Mouse (Mus musculus): Measurements from ENCODE around the gene Lhcgr. TPM values are rescaled to one million over a fixed set of nuclear protein-coding genes. Genes with fewer than 3 reads are reported as not detected.

Lhcgr gene
- polyA plus RNA-seq, 1 experiment from 2014 or later: 1.3 TPM

DNA sequence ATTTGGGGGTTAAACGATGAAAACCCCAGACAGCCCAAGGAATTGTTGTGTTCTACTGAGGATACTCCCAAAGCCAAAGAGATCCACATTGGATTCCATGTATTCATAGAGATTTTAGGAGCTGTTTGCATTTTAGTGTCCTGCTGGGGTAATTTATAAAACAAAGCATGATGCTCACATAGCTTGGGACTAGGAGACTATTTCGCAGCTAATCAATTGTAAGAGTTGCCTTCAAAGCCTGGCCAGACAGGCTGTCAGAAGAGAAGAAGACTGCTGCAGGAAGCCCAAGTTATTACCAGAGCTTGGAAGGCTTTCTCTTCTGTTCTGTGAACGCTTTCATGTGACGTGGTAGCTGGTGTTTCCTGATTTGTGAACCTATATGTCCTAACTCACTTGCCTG lies 5.4 kb downstream of the Lhcgr start:
- Histone ChIP-seq H3K9ac (ENCODE audit: low read depth, low read length) (no peak overlapping the region), H3K4me3 (ENCODE audit: low read length) (no peak overlapping the region), H3K4me1 (ENCODE audit: control insufficient read depth, insufficient read depth, low read length) (no peaks in the 10 kb centered on the region), H3K36me3 (ENCODE audit: control insufficient read depth, insufficient read depth, low read length) (no peaks in the 10 kb centered on the region), H3K9me3 (ENCODE audit: control insufficient read depth, low read length) (no peaks in the 10 kb centered on the region), H3K27ac (ENCODE audit: low read depth, low read length) (no peak overlapping the region), H3K27me3 (ENCODE audit: control insufficient read depth, insufficient read depth, low read length) (peaks cover 4% of the 10 kb centered on the region; the same call in 1 of the 2 replicates), H3K4me2 (replicated peaks; ENCODE audit: low read depth, low read length) (no peak overlapping the region)
- WGBS: 89% methylated on average over 4 of the region's 4 CpGs
- ATAC-seq (ENCODE audit: low FRiP score, low TSS enrichment): no peak

DNA sequence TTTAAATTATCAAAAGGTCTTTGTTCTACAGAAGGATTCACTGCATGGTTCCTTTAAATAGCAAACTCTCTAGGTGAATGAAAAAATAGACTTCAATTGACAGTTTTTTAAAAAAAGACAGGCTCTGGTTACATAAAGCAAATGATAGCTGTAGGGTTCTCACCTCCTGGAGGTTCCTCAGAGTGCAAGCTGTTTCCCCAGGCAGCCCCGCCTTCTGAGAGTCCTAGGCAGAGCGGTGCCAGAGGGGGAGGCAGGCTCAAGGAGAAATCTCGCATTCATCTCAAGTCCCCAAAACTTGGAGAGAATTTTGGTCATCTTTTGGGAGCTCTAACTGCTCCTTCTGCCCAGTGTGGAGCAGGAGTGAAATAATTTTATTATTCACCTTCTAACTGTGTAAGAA lies 12.6 kb downstream of the Lhcgr start:
- WGBS: 31% methylated on average over 3 of the region's 3 CpGs

DNA sequence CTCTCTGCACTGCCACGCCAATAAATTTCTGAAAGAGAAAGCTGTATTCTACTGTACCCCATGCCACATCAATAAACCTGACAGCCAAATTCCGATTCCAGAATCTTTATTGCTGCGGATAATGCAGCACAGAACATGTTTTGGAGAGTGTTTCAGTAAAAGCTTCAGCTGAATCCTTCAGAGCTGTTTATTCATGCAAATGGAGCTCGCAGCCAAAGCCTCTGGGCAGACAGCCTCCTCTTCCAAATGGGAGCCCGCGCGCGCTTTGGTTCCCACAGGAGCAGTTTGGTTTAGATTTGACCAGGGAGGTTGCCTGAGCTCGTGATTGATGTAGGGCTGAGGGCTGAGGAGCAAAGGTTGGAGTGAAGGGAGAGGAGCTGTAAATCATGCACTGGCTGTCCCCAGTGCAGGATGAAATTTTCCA lies 17.7 kb downstream of the Lhcgr start:
- ATAC-seq (ENCODE audit: low FRiP score, low TSS enrichment): peak; percentile 79
- H3K4me2 ChIP-seq (replicated peaks; ENCODE audit: low read depth, low read length): peak overlapping the region; percentile 6; the same call in 1 of the 2 replicates
- H3K9ac ChIP-seq (ENCODE audit: low read depth, low read length): no peak overlapping the region
- no peak overlapping the region for H3K4me3 ChIP-seq (ENCODE audit: low read length)
- peaks cover 4% of the 10 kb centered on the region; the same call in 1 of the 2 replicates for H3K9me3 ChIP-seq (ENCODE audit: control insufficient read depth, low read length)
- no peaks in the 10 kb centered on the region for H3K27me3 ChIP-seq (ENCODE audit: control insufficient read depth, insufficient read depth, low read length)
- peaks cover 11% of the 10 kb centered on the region; the same call in 1 of the 2 replicates for H3K4me1 ChIP-seq (ENCODE audit: control insufficient read depth, insufficient read depth, low read length)
- no peaks in the 10 kb centered on the region for H3K36me3 ChIP-seq (ENCODE audit: control insufficient read depth, insufficient read depth, low read length)
- 10% methylated on average over 9 of the region's 9 CpGs for WGBS
- no peak overlapping the region for H3K27ac ChIP-seq (ENCODE audit: low read depth, low read length)

More for the DNA sequence above, 12.6 kb downstream of the Lhcgr start:
- Histone ChIP-seq H3K4me1 (ENCODE audit: control insufficient read depth, insufficient read depth, low read length) (0 out of 2 replicates have a peak, but pooled peaks cover 3% of the 10 kb centered on the region), H3K9ac (ENCODE audit: low read depth, low read length) (no peak overlapping the region), H3K27me3 (ENCODE audit: control insufficient read depth, insufficient read depth, low read length) (no peaks in the 10 kb centered on the region), H3K4me2 (replicated peaks; ENCODE audit: low read depth, low read length) (no peak overlapping the region), H3K4me3 (ENCODE audit: low read length) (no peak overlapping the region), H3K36me3 (ENCODE audit: control insufficient read depth, insufficient read depth, low read length) (no peaks in the 10 kb centered on the region), H3K9me3 (ENCODE audit: control insufficient read depth, low read length) (peaks cover 4% of the 10 kb centered on the region; the same call in 1 of the 2 replicates), H3K27ac (ENCODE audit: low read depth, low read length) (no peak overlapping the region)
- ATAC-seq (ENCODE audit: low FRiP score, low TSS enrichment): no peak

DNA sequence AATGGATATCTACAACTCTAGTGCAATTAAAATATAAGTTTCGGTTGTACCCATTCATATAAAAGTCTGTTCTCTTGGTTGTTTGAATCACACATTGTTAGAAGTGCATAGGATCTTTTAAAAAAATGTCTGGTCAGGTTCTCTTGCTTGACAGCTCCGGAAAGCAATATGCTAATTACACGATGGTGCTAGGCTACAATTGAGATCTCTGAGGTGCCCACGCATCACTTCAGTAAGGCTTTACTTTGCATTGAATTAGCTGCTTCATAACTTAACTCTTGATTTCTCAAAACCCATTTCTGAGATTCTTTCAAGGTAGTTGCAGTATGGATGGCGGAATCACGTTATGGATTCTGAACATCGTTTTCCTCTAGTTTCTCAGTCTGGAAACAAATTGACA lies 21.7 kb downstream of the Lhcgr start:
- WGBS: 88% methylated on average over 7 of the region's 7 CpGs
- Histone ChIP-seq H3K9ac (ENCODE audit: low read depth, low read length) (no peak overlapping the region), H3K9me3 (ENCODE audit: control insufficient read depth, low read length) (no peaks in the 10 kb centered on the region), H3K4me1 (ENCODE audit: control insufficient read depth, insufficient read depth, low read length) (peaks cover 11% of the 10 kb centered on the region; the same call in 1 of the 2 replicates), H3K36me3 (ENCODE audit: control insufficient read depth, insufficient read depth, low read length) (no peaks in the 10 kb centered on the region), H3K4me2 (replicated peaks; ENCODE audit: low read depth, low read length) (no peak overlapping the region), H3K27me3 (ENCODE audit: control insufficient read depth, insufficient read depth, low read length) (no peaks in the 10 kb centered on the region), H3K27ac (ENCODE audit: low read depth, low read length) (no peak overlapping the region), H3K4me3 (ENCODE audit: low read length) (no peak overlapping the region)
- no peak for ATAC-seq (ENCODE audit: low FRiP score, low TSS enrichment)

DNA sequence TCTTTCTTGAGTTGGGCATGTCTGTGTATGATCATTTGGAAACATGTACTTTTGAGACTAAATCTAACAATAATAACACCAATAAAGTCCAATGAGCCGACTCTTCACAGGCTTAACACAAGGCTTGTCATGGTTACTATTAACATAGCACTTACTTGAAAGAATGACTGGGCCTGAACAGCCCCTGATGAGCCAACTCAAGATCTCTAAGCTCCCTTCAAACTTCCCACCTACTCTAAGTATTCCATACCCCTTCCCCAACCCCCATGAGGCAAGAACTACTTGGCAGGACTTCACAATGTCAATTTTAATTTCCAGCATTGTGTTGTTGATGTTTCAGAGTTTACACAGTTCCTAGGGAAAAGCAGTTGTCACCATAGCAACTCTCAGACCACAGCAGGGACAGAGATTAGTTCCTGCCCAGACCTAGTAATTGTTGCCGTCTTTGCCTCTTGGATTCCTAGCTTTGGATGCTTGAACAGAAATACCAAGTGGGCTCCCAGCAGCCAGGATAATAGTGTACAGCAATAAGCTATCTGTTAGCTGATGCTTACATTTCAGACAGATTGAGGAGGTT lies 22.4 kb downstream of the Lhcgr start:
- Histone ChIP-seq H3K9ac (ENCODE audit: low read depth, low read length) (no peak overlapping the region), H3K27me3 (ENCODE audit: control insufficient read depth, insufficient read depth, low read length) (no peaks in the 10 kb centered on the region), H3K9me3 (ENCODE audit: control insufficient read depth, low read length) (no peaks in the 10 kb centered on the region), H3K4me3 (ENCODE audit: low read length) (no peak overlapping the region), H3K27ac (ENCODE audit: low read depth, low read length) (no peak overlapping the region), H3K4me1 (ENCODE audit: control insufficient read depth, insufficient read depth, low read length) (peaks cover 10% of the 10 kb centered on the region; the same call in 1 of the 2 replicates), H3K4me2 (replicated peaks; ENCODE audit: low read depth, low read length) (no peak overlapping the region), H3K36me3 (ENCODE audit: control insufficient read depth, insufficient read depth, low read length) (no peaks in the 10 kb centered on the region)
- no peak for ATAC-seq (ENCODE audit: low FRiP score, low TSS enrichment)
- 83% methylated on average over 2 of the region's 2 CpGs for WGBS

DNA sequence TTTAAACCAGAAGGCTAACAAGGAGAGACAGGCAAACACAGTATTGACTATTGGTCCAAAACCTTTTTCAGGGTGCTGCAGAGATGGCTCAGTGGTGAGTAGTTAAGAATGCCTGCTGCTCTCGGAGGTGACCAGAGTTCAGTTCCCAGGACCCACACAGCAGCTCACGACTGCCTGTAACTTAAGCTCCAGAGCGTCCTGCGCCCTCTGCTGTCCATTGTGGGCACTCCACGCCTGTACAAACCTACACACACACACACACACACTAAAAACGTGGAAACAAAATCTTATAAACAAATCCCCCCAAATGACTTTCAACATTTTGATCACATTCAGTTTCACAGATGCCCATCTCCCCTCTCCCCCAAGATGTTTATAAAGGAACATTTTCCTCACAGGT lies 24.9 kb downstream of the Lhcgr start:
- no peak overlapping the region for H3K27ac ChIP-seq (ENCODE audit: low read depth, low read length)

DNA sequence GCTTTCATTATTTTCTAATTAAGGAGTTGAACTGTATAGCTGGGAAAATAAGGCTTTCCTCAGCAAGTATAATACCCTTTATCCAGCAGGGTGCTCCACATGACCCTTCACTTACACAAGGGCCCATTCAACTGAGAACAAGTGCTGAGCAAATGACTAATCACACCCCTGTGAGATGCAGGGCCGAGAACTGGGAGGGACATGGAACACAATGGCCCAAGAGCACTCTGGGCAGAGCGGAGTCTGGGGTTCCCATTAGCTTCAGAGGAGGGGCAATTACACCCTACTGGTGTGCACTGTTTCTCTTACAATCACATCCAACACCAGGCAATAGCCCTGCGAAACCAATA lies 27.7 kb downstream of the Lhcgr start:
- 0 out of 2 replicates have a peak, but pooled peaks have one; percentile 33 for ATAC-seq (ENCODE audit: low FRiP score, low TSS enrichment)
- H3K27ac ChIP-seq (ENCODE audit: low read depth, low read length): no peak overlapping the region
- no peak overlapping the region for H3K4me2 ChIP-seq (replicated peaks; ENCODE audit: low read depth, low read length)

More for the DNA sequence above, 24.9 kb downstream of the Lhcgr start:
- Histone ChIP-seq H3K4me3 (ENCODE audit: low read length) (no peak overlapping the region), H3K9me3 (ENCODE audit: control insufficient read depth, low read length) (no peaks in the 10 kb centered on the region), H3K4me2 (replicated peaks; ENCODE audit: low read depth, low read length) (no peak overlapping the region), H3K9ac (ENCODE audit: low read depth, low read length) (no peak overlapping the region), H3K36me3 (ENCODE audit: control insufficient read depth, insufficient read depth, low read length) (no peaks in the 10 kb centered on the region), H3K27me3 (ENCODE audit: control insufficient read depth, insufficient read depth, low read length) (no peaks in the 10 kb centered on the region), H3K4me1 (ENCODE audit: control insufficient read depth, insufficient read depth, low read length) (no peaks in the 10 kb centered on the region)
- no peak for ATAC-seq (ENCODE audit: low FRiP score, low TSS enrichment)
- 92% methylated on average over 6 of the region's 6 CpGs for WGBS

DNA sequence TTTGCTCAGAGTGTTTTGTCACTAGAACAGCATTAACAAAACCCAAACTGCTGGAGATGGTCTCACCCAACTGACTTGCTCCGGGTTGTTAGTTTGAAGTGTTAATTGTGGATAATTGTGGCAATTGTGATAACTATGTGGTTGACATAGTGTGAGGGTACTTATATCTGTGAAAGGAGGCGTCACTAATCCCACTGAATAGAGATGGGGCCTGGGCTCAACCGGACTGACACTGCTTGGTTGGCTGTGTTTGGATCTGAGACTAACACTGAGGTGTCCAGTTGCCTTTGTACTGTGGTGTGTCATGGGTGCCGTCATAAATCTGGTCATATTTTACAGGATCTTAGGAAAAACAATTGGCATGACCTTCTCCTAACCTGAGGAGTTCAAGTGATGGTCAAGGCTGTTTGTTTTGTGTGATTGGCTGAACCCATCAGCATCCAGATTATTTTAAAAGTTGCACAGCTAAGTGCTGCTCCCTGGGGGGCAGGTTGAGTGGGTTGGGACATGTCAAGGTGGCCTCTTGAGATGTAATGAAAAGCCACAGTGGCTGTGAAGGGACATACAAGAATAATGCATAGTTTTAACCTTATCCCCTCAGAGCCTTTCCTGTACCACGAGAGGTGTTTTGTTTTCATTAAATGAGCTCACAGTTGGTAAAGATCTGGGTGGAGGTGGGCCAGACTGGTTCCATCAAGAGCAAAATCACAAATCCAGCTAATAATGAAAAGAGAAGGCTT lies 28.2 kb downstream of the Lhcgr start:
- WGBS: 29% methylated on average over 5 of the region's 5 CpGs
- Histone ChIP-seq H3K9me3 (ENCODE audit: control insufficient read depth, low read length) (no peaks in the 10 kb centered on the region), H3K27ac (ENCODE audit: low read depth, low read length) (no peak overlapping the region), H3K4me1 (ENCODE audit: control insufficient read depth, insufficient read depth, low read length) (no peaks in the 10 kb centered on the region), H3K9ac (ENCODE audit: low read depth, low read length) (no peak overlapping the region), H3K36me3 (ENCODE audit: control insufficient read depth, insufficient read depth, low read length) (no peaks in the 10 kb centered on the region), H3K4me2 (replicated peaks; ENCODE audit: low read depth, low read length) (no peak overlapping the region), H3K27me3 (ENCODE audit: control insufficient read depth, insufficient read depth, low read length) (no peaks in the 10 kb centered on the region), H3K4me3 (ENCODE audit: low read length) (no peak overlapping the region)
- no peak for ATAC-seq (ENCODE audit: low FRiP score, low TSS enrichment)

More for the DNA sequence above, 27.7 kb downstream of the Lhcgr start:
- no peaks in the 10 kb centered on the region for H3K27me3 ChIP-seq (ENCODE audit: control insufficient read depth, insufficient read depth, low read length)
- no peaks in the 10 kb centered on the region for H3K36me3 ChIP-seq (ENCODE audit: control insufficient read depth, insufficient read depth, low read length)
- H3K4me1 ChIP-seq (ENCODE audit: control insufficient read depth, insufficient read depth, low read length): no peaks in the 10 kb centered on the region
- H3K9ac ChIP-seq (ENCODE audit: low read depth, low read length): no peak overlapping the region
- no peak overlapping the region for H3K4me3 ChIP-seq (ENCODE audit: low read length)
- H3K9me3 ChIP-seq (ENCODE audit: control insufficient read depth, low read length): no peaks in the 10 kb centered on the region
- 60% methylated on average over 3 of the region's 3 CpGs for WGBS

DNA sequence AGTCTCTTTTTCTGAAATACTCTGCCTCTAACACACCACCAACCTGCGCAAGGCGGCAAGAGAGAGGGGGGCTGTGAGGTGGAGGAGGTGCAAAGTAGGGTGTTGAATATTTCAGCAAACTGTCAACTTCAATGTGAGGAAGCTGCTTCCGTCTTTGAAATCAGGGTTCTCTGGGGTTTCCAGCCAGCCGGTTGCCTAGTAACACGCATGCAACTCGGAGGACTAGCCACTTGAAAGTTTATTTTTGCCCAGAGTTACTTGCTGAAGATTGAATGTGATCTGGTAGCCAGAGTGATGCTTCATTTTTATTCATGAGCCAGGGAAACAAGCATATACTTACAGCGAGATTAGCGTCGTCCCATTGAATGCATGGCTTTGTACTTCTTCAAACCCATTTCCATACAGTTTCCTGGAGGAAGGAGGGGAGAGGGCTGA lies 33.8 kb downstream of the Lhcgr start:
- no peak overlapping the region for H3K27ac ChIP-seq (ENCODE audit: low read depth, low read length)
- H3K9ac ChIP-seq (ENCODE audit: low read depth, low read length): no peak overlapping the region
- no peaks in the 10 kb centered on the region for H3K4me1 ChIP-seq (ENCODE audit: control insufficient read depth, insufficient read depth, low read length)
- no peaks in the 10 kb centered on the region for H3K36me3 ChIP-seq (ENCODE audit: control insufficient read depth, insufficient read depth, low read length)
- H3K4me3 ChIP-seq (ENCODE audit: low read length): no peak overlapping the region
- no peaks in the 10 kb centered on the region for H3K27me3 ChIP-seq (ENCODE audit: control insufficient read depth, insufficient read depth, low read length)
- no peaks in the 10 kb centered on the region for H3K9me3 ChIP-seq (ENCODE audit: control insufficient read depth, low read length)
- no peak overlapping the region for H3K4me2 ChIP-seq (replicated peaks; ENCODE audit: low read depth, low read length)
- ATAC-seq (ENCODE audit: low FRiP score, low TSS enrichment): no peak
- 30% methylated on average over 9 of the region's 9 CpGs for WGBS

Measured in kidney, embryonic 14.5 days (tissue).